Mouse (Mus musculus) myocyte (in vitro differentiated cells): ENCODE data around the gene Cask. TPM values are rescaled to one million over a fixed set of nuclear protein-coding genes. Genes with fewer than 3 reads are reported as not detected.

Experiments used
- H3K27me3 ChIP-seq: one replicate; pipeline ENCODE4 v1.6.1; 2011; ENCODE audit not compliant: control insufficient read depth, insufficient read depth, insufficient read length
- H3K36me3 ChIP-seq: one replicate; pipeline ENCODE4 v1.6.1; 2011; ENCODE audit not compliant: control insufficient read depth, insufficient read depth
- H3K4me2 ChIP-seq: one replicate; pipeline ENCODE4 v1.6.1; 2011; ENCODE audit warnings: low read depth, control low read depth
- H3K4me3 ChIP-seq: one replicate; pipeline ENCODE4 v1.5.1; 2011; ENCODE audit warnings: mild to moderate bottlenecking, control low read depth, moderate library complexity
- H3K79me2 ChIP-seq: one replicate; pipeline ENCODE4 v1.6.1; 2011; ENCODE audit not compliant: control insufficient read depth, insufficient read depth
- H3ac ChIP-seq: one replicate; pipeline ENCODE4 v1.6.1; 2011; ENCODE audit not compliant: control insufficient read depth, insufficient read length
- CEBPB ChIP-seq: IDR thresholded peaks from 2 replicates; pipeline ENCODE4 v1.6.1; 2011; ENCODE audit warnings: mild to moderate bottlenecking, moderate library complexity; ENCODE audit not compliant: poor library complexity, insufficient read depth, severe bottlenecking
- E2F4 ChIP-seq: IDR thresholded peaks from one replicate; pipeline ENCODE4 v1.6.1; 2011; ENCODE audit warnings: mild to moderate bottlenecking, control low read depth, moderate library complexity; ENCODE audit not compliant: insufficient read depth
- MAX ChIP-seq: IDR thresholded peaks from one replicate; pipeline ENCODE4 v1.6.1; 2011; ENCODE audit warnings: low read depth, mild to moderate bottlenecking, control low read depth
- MYOD1 ChIP-seq, 3 experiments: IDR thresholded peaks; one replicate each; pipeline ENCODE4 v1.6.1; 2011; ENCODE audit warnings: control low read depth in 2 of 3, low read depth in 2 of 3, mild to moderate bottlenecking in 2 of 3, moderate library complexity in 1 of 3; ENCODE audit not compliant: insufficient read length in 2 of 3, control insufficient read depth in 1 of 3
- MYOG ChIP-seq, 3 experiments: IDR thresholded peaks; one replicate each; pipeline ENCODE4 v1.6.1; 2011; ENCODE audit warnings: control low read depth in 2 of 3, low read depth in 2 of 3, mild to moderate bottlenecking in 2 of 3; ENCODE audit not compliant: insufficient read length in 2 of 3, control insufficient read depth in 1 of 3, insufficient read depth in 1 of 3
- POLR2A ChIP-seq: IDR thresholded peaks from one replicate; pipeline ENCODE4 v1.6.1; 2011; ENCODE audit warnings: low read depth, mild to moderate bottlenecking, control low read depth, moderate library complexity; ENCODE audit not compliant: insufficient read length
- POLR2AphosphoS2 ChIP-seq: IDR thresholded peaks from one replicate; pipeline ENCODE4 v1.6.1; 2011; ENCODE audit warnings: low read depth, control low read depth; ENCODE audit not compliant: insufficient read length
- REST ChIP-seq: IDR thresholded peaks from one replicate; pipeline ENCODE4 v1.6.1; 2011; ENCODE audit warnings: mild to moderate bottlenecking, control low read depth, moderate library complexity; ENCODE audit not compliant: insufficient read depth, insufficient read length
- SRF ChIP-seq: IDR thresholded peaks from one replicate; pipeline ENCODE4 v1.6.1; 2011; ENCODE audit warnings: low read depth; ENCODE audit not compliant: control insufficient read depth, insufficient read length
- TCF12 ChIP-seq: IDR thresholded peaks from one replicate; pipeline ENCODE4 v1.6.1; 2011; ENCODE audit warnings: mild to moderate bottlenecking, control low read depth; ENCODE audit not compliant: poor library complexity, insufficient read depth, severe bottlenecking
- TCF3 ChIP-seq: IDR thresholded peaks from one replicate; pipeline ENCODE4 v1.6.1; 2011; ENCODE audit warnings: low read depth, control low read depth; ENCODE audit not compliant: insufficient read length
- USF1 ChIP-seq: IDR thresholded peaks from one replicate; pipeline ENCODE4 v1.6.1; 2011; ENCODE audit warnings: low read depth, mild to moderate bottlenecking, control low read depth, moderate library complexity
- polyA plus RNA-seq: library from polyadenylated mRNA; unstranded; fragments of >200 nt; fragmentation: generic; extraction: Trizol; gene quantifications from one replicate; pipeline ENCODE4 v1.2.1, GENCODE M21; 2012; ENCODE audit warnings: missing spikeins

Gene Cask
- polyA plus RNA-seq, 1 experiment = 12.0 TPM

DNA sequence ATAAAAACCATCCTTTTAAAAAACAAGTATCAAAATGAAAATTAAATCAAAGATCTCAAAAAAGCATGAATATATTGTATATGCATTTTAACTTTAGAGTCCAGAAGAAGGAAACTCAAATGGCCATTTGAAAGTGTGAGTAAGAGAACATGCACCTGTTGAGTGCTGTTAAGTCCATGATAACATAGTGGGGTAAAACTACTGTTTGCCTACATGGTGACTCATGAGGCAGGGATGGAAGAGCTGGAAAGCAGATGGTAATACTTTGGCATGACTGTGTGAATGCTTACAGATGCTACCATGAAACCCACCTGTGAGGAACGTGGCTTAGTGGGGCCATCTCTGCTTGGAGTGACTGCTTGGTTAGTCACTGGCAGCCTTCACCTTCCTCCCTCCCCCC, 132.9 kb downstream of the Cask start:
- no peak overlapping the region for H3K4me2 ChIP-seq
- no peak overlapping the region for H3ac ChIP-seq
- TF ChIP-seq E2F4 (no peak), TCF12 (no peak), POLR2A (no peak), CEBPB (no peak), MYOD1 (IDR thresholded peaks at IDR 0.05; ENCODE audit: control insufficient read depth in 1 of 3, insufficient read length in 2 of 3, low read depth in 2 of 3) (peak; percentile 59 to 81 (median 68)), MYOG (IDR thresholded peaks at IDR 0.05; ENCODE audit: control insufficient read depth in 1 of 3, insufficient read depth in 1 of 3, insufficient read length in 2 of 3, low read depth in 2 of 3) (peak in 2 of 3 experiments; percentile 12 to 13)
- no peaks in the 10 kb centered on the region for H3K27me3 ChIP-seq
- H3K79me2 ChIP-seq = no peaks in the 10 kb centered on the region
- H3K4me3 ChIP-seq = no peak overlapping the region
- H3K36me3 ChIP-seq = no peaks in the 10 kb centered on the region

DNA sequence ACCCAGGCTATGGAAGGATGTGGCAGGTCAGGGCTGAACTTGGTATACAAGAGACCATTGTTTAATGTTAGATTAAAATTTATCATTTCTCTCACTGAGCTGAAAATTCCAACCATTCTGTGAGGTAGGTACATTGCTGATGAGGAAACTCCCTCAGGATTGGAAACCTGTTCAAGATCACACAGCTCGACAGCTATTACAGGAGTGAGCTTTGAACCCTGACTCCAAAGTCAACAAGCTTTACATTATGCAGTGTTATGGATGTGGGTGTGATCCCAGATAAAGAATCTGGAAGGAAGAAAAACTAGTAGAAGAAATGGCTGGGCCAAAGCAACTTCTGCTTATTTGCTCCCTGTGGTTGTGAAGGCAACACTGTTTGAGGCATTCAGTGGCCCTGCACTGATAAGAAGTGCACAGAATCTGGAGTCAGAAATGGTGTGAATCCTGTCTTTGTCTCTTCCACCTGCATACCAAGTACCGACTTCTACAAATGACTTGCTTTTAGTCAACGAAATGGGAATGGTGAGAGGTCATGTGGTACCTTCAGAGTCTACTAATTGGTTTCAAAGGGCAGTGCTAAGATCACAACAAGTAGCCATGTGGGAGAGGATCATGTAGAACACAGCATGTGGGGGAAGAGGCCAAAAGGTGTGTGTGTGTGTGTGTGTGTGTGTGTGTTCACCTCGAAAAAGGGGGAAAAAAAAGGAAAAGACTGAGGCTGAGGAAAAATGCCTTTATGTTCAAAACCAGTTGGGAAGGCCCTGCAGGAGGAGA, 134.2 kb downstream of the Cask start:
- Histone ChIP-seq H3K79me2 (no peaks in the 10 kb centered on the region), H3K4me3 (no peak overlapping the region), H3ac (no peak overlapping the region), H3K36me3 (no peaks in the 10 kb centered on the region), H3K27me3 (no peaks in the 10 kb centered on the region), H3K4me2 (no peak overlapping the region)
- TF ChIP-seq POLR2A (no peak), USF1 (no peak), TCF12 (no peak), REST (no peak), MAX (no peak), POLR2AphosphoS2 (no peak), CEBPB (no peak), E2F4 (no peak)

DNA sequence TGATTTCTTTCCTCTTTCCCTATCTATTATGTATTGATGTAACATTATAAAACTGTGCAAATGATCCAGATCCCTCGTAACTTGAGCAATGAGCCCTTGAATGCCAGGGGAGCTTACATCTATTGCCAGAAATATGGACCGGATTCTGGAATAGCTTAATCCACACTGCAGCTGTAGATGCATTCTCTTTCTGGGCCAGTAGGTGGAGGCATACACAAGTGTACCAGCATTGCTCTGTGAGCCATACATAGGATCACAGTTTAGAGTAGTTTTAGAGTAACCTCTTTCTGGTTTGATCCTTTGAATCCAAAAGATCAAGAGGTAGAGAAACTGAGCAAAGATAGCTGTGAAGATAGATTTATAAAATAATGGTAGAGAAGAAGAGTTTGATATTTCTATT, 141.0 kb downstream of the Cask start:
- H3K79me2 ChIP-seq = no peaks in the 10 kb centered on the region
- H3K4me3 ChIP-seq = no peak overlapping the region
- no peaks in the 10 kb centered on the region for H3K36me3 ChIP-seq
- H3K27me3 ChIP-seq = no peaks in the 10 kb centered on the region
- no peak overlapping the region for H3K4me2 ChIP-seq
- no peak overlapping the region for H3ac ChIP-seq
- no peak for TF ChIP-seq MYOD1 (IDR thresholded peaks at IDR 0.05; ENCODE audit: control insufficient read depth in 1 of 3, insufficient read length in 2 of 3, low read depth in 2 of 3)
- no peak for TF ChIP-seq TCF3
- TF ChIP-seq USF1 = no peak
- TF ChIP-seq MAX = no peak
- no peak for TF ChIP-seq POLR2A
- no peak for TF ChIP-seq POLR2AphosphoS2
- TF ChIP-seq SRF = no peak
- no peak for TF ChIP-seq E2F4
- no peak for TF ChIP-seq MYOG (IDR thresholded peaks at IDR 0.05; ENCODE audit: control insufficient read depth in 1 of 3, insufficient read depth in 1 of 3, insufficient read length in 2 of 3, low read depth in 2 of 3)
- TF ChIP-seq CEBPB = no peak
- TF ChIP-seq REST = no peak
- no peak for TF ChIP-seq TCF12

DNA sequence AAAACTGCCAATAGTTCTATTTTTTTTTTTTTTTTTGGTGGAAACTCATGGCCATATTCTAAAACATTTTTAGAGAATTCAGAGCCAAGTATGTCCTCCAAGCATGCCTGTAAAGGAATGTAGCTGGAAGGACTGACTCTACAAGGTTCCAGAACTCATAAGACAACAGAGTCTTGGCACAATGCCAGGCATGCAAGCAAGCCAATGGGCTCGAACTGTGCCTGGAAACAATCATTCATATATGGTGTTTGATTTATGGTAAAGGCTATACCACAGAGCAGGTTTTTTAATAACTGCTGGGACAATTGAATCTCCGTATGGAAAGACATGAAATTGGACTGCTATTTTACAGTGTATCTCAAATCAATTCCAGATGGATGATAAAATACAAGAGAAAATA, 146.1 kb downstream of the Cask start:
- Histone ChIP-seq H3K4me2 (no peak overlapping the region), H3K79me2 (no peaks in the 10 kb centered on the region)

DNA sequence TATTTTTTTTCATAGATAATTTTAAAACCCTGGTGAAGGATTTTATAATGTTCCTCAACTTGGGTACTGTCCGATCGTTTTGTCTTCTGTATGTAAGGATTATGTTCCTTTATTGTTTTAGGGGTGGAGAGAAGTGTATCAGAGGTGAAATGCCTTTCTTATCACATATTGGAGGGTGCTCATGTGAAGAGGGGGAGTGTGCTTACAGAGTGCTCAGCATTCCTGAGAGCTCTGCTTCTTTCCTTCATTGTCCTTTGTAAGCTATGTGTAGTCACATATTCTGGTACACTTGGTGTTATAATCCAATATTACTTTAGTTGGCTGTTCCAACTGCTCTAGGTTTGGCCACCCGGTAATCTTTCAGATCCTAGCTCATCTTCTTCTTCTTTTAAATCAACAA, 150.5 kb downstream of the Cask start:
- Histone ChIP-seq H3ac (no peak overlapping the region), H3K79me2 (no peaks in the 10 kb centered on the region), H3K4me2 (no peak overlapping the region), H3K4me3 (no peak overlapping the region), H3K27me3 (no peaks in the 10 kb centered on the region), H3K36me3 (no peaks in the 10 kb centered on the region)
- TF ChIP-seq POLR2AphosphoS2 (no peak), REST (no peak), TCF12 (no peak), CEBPB (no peak), MYOG (IDR thresholded peaks at IDR 0.05; ENCODE audit: control insufficient read depth in 1 of 3, insufficient read depth in 1 of 3, insufficient read length in 2 of 3, low read depth in 2 of 3) (no peak), POLR2A (no peak), SRF (no peak), TCF3 (no peak), MYOD1 (IDR thresholded peaks at IDR 0.05; ENCODE audit: control insufficient read depth in 1 of 3, insufficient read length in 2 of 3, low read depth in 2 of 3) (no peak), E2F4 (no peak), USF1 (no peak), MAX (no peak)

More for the DNA sequence above, 146.1 kb downstream of the Cask start:
- Histone ChIP-seq H3K36me3 (no peaks in the 10 kb centered on the region), H3K27me3 (no peaks in the 10 kb centered on the region), H3ac (no peak overlapping the region), H3K4me3 (no peak overlapping the region)
- TF ChIP-seq REST = no peak
- no peak for TF ChIP-seq MYOG (IDR thresholded peaks at IDR 0.05; ENCODE audit: control insufficient read depth in 1 of 3, insufficient read depth in 1 of 3, insufficient read length in 2 of 3, low read depth in 2 of 3)
- no peak for TF ChIP-seq POLR2AphosphoS2
- TF ChIP-seq CEBPB = no peak
- TF ChIP-seq USF1 = no peak
- no peak for TF ChIP-seq SRF
- TF ChIP-seq E2F4 = no peak
- no peak for TF ChIP-seq TCF3
- no peak for TF ChIP-seq POLR2A
- TF ChIP-seq MAX = no peak
